Mouse (Mus musculus) midbrain, embryonic 14.5 days (tissue): ENCODE measurements at regions not wholly inside any gene's neighbourhood (a gene's known extent, or its start where the extent isn't known, plus 50 kb on each side); places are given as distances from the start of the nearest gene placed in this dataset.
A peak's percentile ranks its signal among the peaks of the same experiment; 100 is the strongest.

Experiments used
- ATAC-seq: fragments of 200-750 bp; cut with Nextera tagmentation; 2 replicates; pipeline ENCODE4 v1.8.0; 2017; ENCODE audit warnings: moderate number of reproducible peaks, moderate library complexity; ENCODE audit not compliant: low FRiP score, low TSS enrichment
- DNase-seq: peaks from one replicate; pipeline ENCODE4 v3.0.0-alpha.2; 2015
- H3K27ac ChIP-seq: fragments of 300-500 bp; sonication (generic); replicated peaks from 2 replicates; pipeline ENCODE4 v1.5.1; 2014; ENCODE audit warnings: mild to moderate bottlenecking, low read depth, low read length, moderate library complexity
- H3K27me3 ChIP-seq: fragments of 300-500 bp; sonication (generic); 2 replicates; pipeline ENCODE4 v1.6.1; 2014; ENCODE audit warnings: low read length, control low read depth, mixed read lengths; ENCODE audit not compliant: control insufficient read depth, insufficient read depth
- H3K36me3 ChIP-seq: fragments of 300-500 bp; sonication (generic); 2 replicates; pipeline ENCODE4 v1.6.1; 2014; ENCODE audit warnings: low read length, control low read depth; ENCODE audit not compliant: control insufficient read depth, insufficient read depth
- H3K4me1 ChIP-seq: fragments of 300-500 bp; sonication (generic); 2 replicates; pipeline ENCODE4 v1.6.1; 2014; ENCODE audit warnings: mild to moderate bottlenecking, antibody characterized with exemption, low read length, control low read depth; ENCODE audit not compliant: control insufficient read depth, insufficient read depth
- H3K4me2 ChIP-seq: fragments of 300-500 bp; sonication (generic); 2 replicates; pipeline ENCODE4 v1.6.1; 2014; ENCODE audit warnings: mild to moderate bottlenecking, low read length, moderate library complexity
- H3K4me3 ChIP-seq: fragments of 300-500 bp; sonication (generic); replicated peaks from 2 replicates; pipeline ENCODE4 v1.5.1; 2014; ENCODE audit warnings: low read depth, low read length
- H3K9ac ChIP-seq: fragments of 300-500 bp; sonication (generic); replicated peaks from 2 replicates; pipeline ENCODE4 v1.6.1; 2014; ENCODE audit warnings: mild to moderate bottlenecking, low read length, moderate library complexity
- H3K9me3 ChIP-seq: fragments of 300-500 bp; sonication (generic); 2 replicates; pipeline ENCODE4 v1.6.1; 2016; ENCODE audit warnings: low read length, control low read depth, mixed read lengths; ENCODE audit not compliant: control insufficient read depth
- WGBS: fragments of 180-500 bp; shearing (Covaris S2); extraction: QIAGEN DNeasy Blood & Tissue Kit; methylation state at CpG from one replicate; pipeline ENCODE4 v1.1.7; 2014; 5-methylcytosine and 5-hydroxymethylcytosine counted together

DNA sequence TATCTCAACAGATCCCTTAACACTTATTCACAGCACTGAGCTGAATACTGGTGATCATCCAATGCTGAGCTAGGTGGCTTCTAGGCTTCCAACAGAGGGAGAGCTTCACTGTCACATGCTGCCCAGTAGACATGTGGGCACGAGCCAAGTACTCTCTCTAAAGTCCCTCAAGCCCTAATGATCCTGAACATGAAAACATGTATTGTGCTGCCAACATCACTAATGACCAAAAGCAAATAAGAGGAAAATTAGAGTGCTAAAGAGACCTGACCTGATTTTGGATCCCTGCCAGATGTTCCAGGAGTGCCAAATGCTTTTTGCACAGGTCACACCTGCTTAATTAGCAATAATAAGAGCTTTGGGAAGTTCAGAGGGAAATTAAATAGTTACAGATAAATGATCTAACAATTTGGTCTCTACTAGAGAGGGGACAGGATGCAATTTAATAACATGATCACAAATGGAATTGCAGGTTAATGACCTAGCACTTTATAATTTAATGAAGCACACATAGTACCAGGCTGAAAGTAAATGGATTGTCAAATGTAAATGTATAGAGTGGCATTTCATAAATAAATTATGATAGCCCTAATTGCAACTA is 215.6 kb upstream of the Ins1 start:
- no peak overlapping the region for H3K9ac ChIP-seq
- no peaks in the 10 kb centered on the region for H3K27me3 ChIP-seq
- no peaks in the 10 kb centered on the region for H3K36me3 ChIP-seq
- WGBS: 38% methylated on average over 1 of the region's 1 CpGs
- H3K27ac ChIP-seq: no peak overlapping the region
- H3K4me3 ChIP-seq: no peak overlapping the region
- ATAC-seq: no peak
- DNase-seq: peak; percentile 15
- H3K4me1 ChIP-seq: no peaks in the 10 kb centered on the region
- no peaks in the 10 kb centered on the region; the same call in 1 of the 2 replicates for H3K9me3 ChIP-seq
- H3K4me2 ChIP-seq: no peak overlapping the region

DNA sequence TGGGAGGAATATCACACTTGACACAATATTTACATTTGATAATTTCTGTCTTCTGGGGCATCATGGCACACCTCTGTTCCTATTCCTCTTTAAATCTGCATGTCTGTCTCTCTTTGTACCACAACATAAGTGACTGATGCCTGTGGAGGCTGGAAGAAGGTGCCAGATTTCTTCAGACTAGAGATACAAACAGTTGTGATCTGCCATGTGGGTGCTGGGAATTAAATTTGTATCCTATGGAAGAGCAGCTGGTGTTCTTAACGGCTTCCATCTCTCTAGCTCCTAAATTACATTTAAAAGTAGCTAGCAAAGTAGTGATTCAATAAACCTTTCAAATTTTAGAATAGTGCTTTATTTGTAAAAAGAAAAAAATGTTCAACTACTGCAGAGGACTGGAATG is 195.3 kb upstream of the Ins1 start:
- DNase-seq: no peak
- no peaks in the 10 kb centered on the region for H3K27me3 ChIP-seq
- no peak overlapping the region for H3K4me2 ChIP-seq
- WGBS: 87% methylated on average over 1 of the region's 1 CpGs
- H3K27ac ChIP-seq: no peak overlapping the region
- 0 out of 2 replicates have a peak, but pooled peaks cover 5% of the 10 kb centered on the region for H3K4me1 ChIP-seq
- no peak for ATAC-seq
- no peak overlapping the region for H3K4me3 ChIP-seq
- no peak overlapping the region for H3K9ac ChIP-seq
- no peaks in the 10 kb centered on the region for H3K9me3 ChIP-seq
- H3K36me3 ChIP-seq: no peaks in the 10 kb centered on the region

GRCm38 (mm10) chr19:52069919-52070528 is 194.1 kb upstream of the Ins1 start:
- Histone ChIP-seq H3K9me3 (no peaks in the 10 kb centered on the region), H3K4me2 (no peak overlapping the region), H3K9ac (no peak overlapping the region), H3K4me3 (no peak overlapping the region), H3K27me3 (no peaks in the 10 kb centered on the region), H3K4me1 (0 out of 2 replicates have a peak, but pooled peaks cover 5% of the 10 kb centered on the region), H3K27ac (no peak overlapping the region), H3K36me3 (no peaks in the 10 kb centered on the region)
- DNase-seq: peak; percentile 37
- ATAC-seq: no peak
- WGBS: 60% methylated on average over 4 of the region's 4 CpGs

GRCm38 (mm10) chr19:52071234-52071633 is 192.9 kb upstream of the Ins1 start:
- no peak for ATAC-seq
- no peak overlapping the region for H3K4me2 ChIP-seq
- no peak overlapping the region for H3K9ac ChIP-seq
- H3K36me3 ChIP-seq: no peaks in the 10 kb centered on the region
- DNase-seq: peak; percentile 18
- no peaks in the 10 kb centered on the region for H3K27me3 ChIP-seq
- H3K27ac ChIP-seq: no peak overlapping the region
- 74% methylated on average over 5 of the region's 5 CpGs for WGBS
- H3K4me3 ChIP-seq: no peak overlapping the region
- H3K4me1 ChIP-seq: 0 out of 2 replicates have a peak, but pooled peaks cover 5% of the 10 kb centered on the region
- H3K9me3 ChIP-seq: no peaks in the 10 kb centered on the region

- Histone ChIP-seq H3K27ac (no peak overlapping the region), H3K27me3 (no peaks in the 10 kb centered on the region), H3K36me3 (no peaks in the 10 kb centered on the region), H3K9me3 (no peaks in the 10 kb centered on the region), H3K4me1 (no peaks in the 10 kb centered on the region), H3K4me2 (no peak overlapping the region), H3K9ac (no peak overlapping the region), H3K4me3 (no peak overlapping the region)
- ATAC-seq (no peak), DNase-seq (no peak)
- WGBS: 27% methylated on average over 3 of the region's 3 CpGs
These were observed 185.1 kb upstream of the Ins1 start for GRCm38 (mm10) chr19:52079020-52079419.

DNA sequence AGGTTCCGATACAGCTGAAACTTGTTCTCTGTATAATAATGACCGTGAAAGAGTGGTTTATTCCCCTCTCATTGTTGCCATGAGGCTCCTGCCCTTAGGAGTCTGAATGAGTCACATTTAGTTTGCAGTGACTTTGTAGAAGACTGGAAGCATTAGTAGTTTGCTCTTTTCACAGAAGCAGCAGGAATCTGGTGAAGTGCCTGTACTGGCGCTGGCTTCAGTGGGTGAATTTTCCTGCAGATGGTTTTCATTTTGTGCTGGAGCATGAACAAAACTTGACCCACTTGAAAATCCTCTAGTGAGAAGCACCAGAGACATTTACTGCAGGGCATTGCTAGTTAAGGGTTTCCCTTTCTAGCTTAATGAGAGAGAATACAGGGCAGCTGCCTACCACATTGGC is 151.7 kb upstream of the Ins1 start:
- Histone ChIP-seq H3K9me3 (no peaks in the 10 kb centered on the region), H3K4me1 (no peaks in the 10 kb centered on the region), H3K27me3 (no peaks in the 10 kb centered on the region), H3K4me2 (no peak overlapping the region), H3K4me3 (no peak overlapping the region), H3K36me3 (no peaks in the 10 kb centered on the region), H3K9ac (no peak overlapping the region), H3K27ac (no peak overlapping the region)
- DNase-seq (no peak), ATAC-seq (no peak)
- 30% methylated on average over 3 of the region's 3 CpGs for WGBS
